Mouse (Mus musculus) mouse embryonic stem cell (cell line): ENCODE results near the gene Saa3.
"Not testable (repeated sequence)": the region's sequence is repeated elsewhere in the genome, so short reads cannot be mapped to it uniquely, and the experiment has no call there.

Experiments used
- in situ Hi-C, 2 experiments: fragments of 300-500 bp; cut with MboI; formaldehyde crosslinking; loops; 1 replicate in 1 of 2; 3 replicates in 1 of 2; pipeline ENCODE4 v1.14.3; 2019 to 2020; ENCODE audit warnings: low sequenced_read_pairs in 2 of 2, low pct_unique_long_range_greater_than_20kb in 1 of 2, mixed read lengths in 1 of 2; ENCODE audit not compliant: unreplicated experiment in 1 of 2

The Saa3 gene

GRCm38 (mm10) chr7:46715600-46715999 is at the start of gene Saa3:
Saa3 (minus strand) TSS chr7:46715700.
- in situ Hi-C loops, result no loop called here

GRCm38 (mm10) chr7:46764672-46765071 is 49.2 kb upstream of the Saa3 start:
- in situ Hi-C loops, result loop anchor here in 1 of 2 experiments (5.0 kb wide), 1 partner anchor 52 kb away; the partner anchor contains the start of gene Saal1

GRCm38 (mm10) chr7:46762601-46763000 is 47.1 kb upstream of the Saa3 start:
- in situ Hi-C loops, result no loop called here

GRCm38 (mm10) chr7:46761049-46761795 is 45.7 kb upstream of the Saa3 start:
- in situ Hi-C loops, result no loop called here

GRCm38 (mm10) chr7:46751490-46751889 is 36.0 kb upstream of the Saa3 start, which contains the start of gene Saa2:
Saa2 (plus strand) TSS chr7:46751790.
- in situ Hi-C loops, result no loop called here

- in situ Hi-C loops, result no loop called here
Measured at GRCm38 (mm10) chr7:46748459-46748858, 33.0 kb upstream of the Saa3 start.

GRCm38 (mm10) chr7:46746381-46746780 is 30.9 kb upstream of the Saa3 start:
- in situ Hi-C loops, result no loop called here

GRCm38 (mm10) chr7:46745816-46746215 is 30.3 kb upstream of the Saa3 start:
- in situ Hi-C loops, result no loop called here

GRCm38 (mm10) chr7:46742880-46743279 is 27.4 kb upstream of the Saa3 start, which contains the start of gene Saa1:
Saa1 (minus strand) TSS chr7:46742980.
- in situ Hi-C loops, result not testable (repeated sequence)

GRCm38 (mm10) chr7:46740041-46740440 is 24.5 kb upstream of the Saa3 start:
- in situ Hi-C loops, result not testable (repeated sequence)

- in situ Hi-C loops, result no loop called here
Measured at GRCm38 (mm10) chr7:46738561-46739460, 23.3 kb upstream of the Saa3 start.

- in situ Hi-C loops, result no loop called here
Measured at GRCm38 (mm10) chr7:46734983-46735382, 19.5 kb upstream of the Saa3 start.

GRCm38 (mm10) chr7:46732458-46732857 is 17.0 kb upstream of the Saa3 start, which contains the start of gene Saa4:
Saa4 (minus strand) TSS chr7:46732603.
- in situ Hi-C loops, result no loop called here

GRCm38 (mm10) chr7:46727584-46727983 is 12.1 kb upstream of the Saa3 start:
- in situ Hi-C loops, result no loop called here

GRCm38 (mm10) chr7:46724396-46724795 is 8.9 kb upstream of the Saa3 start:
- in situ Hi-C loops, result no loop called here

- in situ Hi-C loops, result no loop called here
Measured at GRCm38 (mm10) chr7:46723849-46724248, 8.3 kb upstream of the Saa3 start.

- in situ Hi-C loops, result no loop called here
Measured at GRCm38 (mm10) chr7:46723354-46723753, 7.9 kb upstream of the Saa3 start.

- in situ Hi-C loops, result no loop called here
Measured at GRCm38 (mm10) chr7:46720460-46720859, 5.0 kb upstream of the Saa3 start.

GRCm38 (mm10) chr7:46719526-46719925 is 4.0 kb upstream of the Saa3 start:
- in situ Hi-C loops, result no loop called here
